In the genomic region with DNA sequence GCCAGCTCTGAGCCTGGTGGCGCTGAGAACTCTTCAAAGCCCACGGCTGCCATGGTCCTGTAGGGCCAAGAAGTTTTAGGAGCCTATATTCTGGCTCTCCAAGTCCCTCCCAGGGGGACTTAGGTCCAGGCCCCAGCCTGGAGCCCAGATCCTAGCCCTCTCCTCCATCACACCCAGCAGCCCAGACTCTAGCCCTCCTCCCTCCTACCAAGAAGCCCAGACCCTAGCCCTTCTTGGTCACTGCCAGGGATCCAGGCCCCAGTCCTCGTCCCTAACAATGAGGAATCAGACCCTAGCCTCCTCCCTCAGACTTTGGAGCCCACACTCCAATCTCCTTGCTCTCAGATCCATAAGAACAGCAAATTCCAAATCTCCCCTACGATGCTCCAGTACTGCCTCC, we compare ENCODE assay signal across 8 mouse cellular contexts. TPM values are rescaled to one million over a fixed set of nuclear protein-coding genes. Genes with fewer than 3 reads are reported as not detected.
DNase-seq lines count a peak whose midpoint lies in the region; ATAC-seq and TF ChIP-seq lines count a peak whose summit lies in the region.

No protein-coding gene starts in this region.

- no peak for TF ChIP-seq CTCF in lung, postnatal 0 days (IDR thresholded peaks at IDR 0.05)

- H3K9me3 ChIP-seq in lung, postnatal 0 days (ENCODE audit: low read length), result no peaks in the 10 kb centered on the region
- H3K9me3 ChIP-seq in forebrain, embryonic 10.5 days, result no peaks in the 10 kb centered on the region
- no peaks in the 10 kb centered on the region for H3K9me3 ChIP-seq in limb, embryonic 10.5 days (replicated peaks)
- no peaks in the 10 kb centered on the region for H3K9me3 ChIP-seq in neural tube, embryonic 15.5 days (replicated peaks)

- peak overlapping the region; percentile 76 for H3K4me2 ChIP-seq in lung, postnatal 0 days (replicated peaks; ENCODE audit: low read depth, low read length)
- peak overlapping the region; percentile 99 for H3K4me2 ChIP-seq in neural tube, embryonic 15.5 days

- ATAC-seq in lung, postnatal 0 days, result no peak
- ATAC-seq in neural tube, embryonic 15.5 days (ENCODE audit: low FRiP score), result peak; percentile 51

- WGBS in lung, postnatal 0 days, result 27% methylated on average over 4 of the region's 4 CpGs
- 26% methylated on average over 4 of the region's 4 CpGs for WGBS in forebrain, embryonic 10.5 days
- 34% methylated on average over 4 of the region's 4 CpGs for WGBS in limb, embryonic 10.5 days
- WGBS in neural tube, embryonic 15.5 days, result 28% methylated on average over 4 of the region's 4 CpGs

- no peak for TF ChIP-seq EP300 in lung, postnatal 0 days (IDR thresholded peaks at IDR 0.05)

- peaks cover 11% of the 10 kb centered on the region; the same call in 1 of the 2 replicates for H3K4me1 ChIP-seq in lung, postnatal 0 days (ENCODE audit: insufficient read depth, low read depth, low read length)
- peaks cover 22% of the 10 kb centered on the region for H3K4me1 ChIP-seq in forebrain, embryonic 10.5 days
- H3K4me1 ChIP-seq in limb, embryonic 10.5 days, result peaks cover 17% of the 10 kb centered on the region
- H3K4me1 ChIP-seq in neural tube, embryonic 15.5 days, result peaks cover 34% of the 10 kb centered on the region

- no peaks in the 10 kb centered on the region for H3K36me3 ChIP-seq in lung, postnatal 0 days (ENCODE audit: insufficient read depth, low read length)
- H3K36me3 ChIP-seq in forebrain, embryonic 10.5 days (replicated peaks), result peaks cover 55% of the 10 kb centered on the region
- peaks cover 64% of the 10 kb centered on the region for H3K36me3 ChIP-seq in limb, embryonic 10.5 days
- H3K36me3 ChIP-seq in neural tube, embryonic 15.5 days, result peaks cover 36% of the 10 kb centered on the region

- H3K4me3 ChIP-seq in lung, postnatal 0 days (ENCODE audit: low read depth, low read length), result peak overlapping the region; percentile 65
- H3K4me3 ChIP-seq in forebrain, embryonic 10.5 days, result peak overlapping the region; percentile 77
- peak overlapping the region; percentile 75 for H3K4me3 ChIP-seq in limb, embryonic 10.5 days
- peak overlapping the region; percentile 74 for H3K4me3 ChIP-seq in neural tube, embryonic 15.5 days (replicated peaks)

- H3K27ac ChIP-seq in lung, postnatal 0 days (ENCODE audit: low read length), result peak overlapping the region; percentile 94
- H3K27ac ChIP-seq in forebrain, embryonic 10.5 days, result peak overlapping the region; percentile 88
- peak overlapping the region; percentile 85 for H3K27ac ChIP-seq in limb, embryonic 10.5 days
- H3K27ac ChIP-seq in neural tube, embryonic 15.5 days (replicated peaks), result peak overlapping the region; percentile 92

- no peaks in the 10 kb centered on the region for H3K27me3 ChIP-seq in lung, postnatal 0 days (replicated peaks; ENCODE audit: insufficient read depth, low read length)
- H3K27me3 ChIP-seq in forebrain, embryonic 10.5 days (ENCODE audit: poor library complexity, severe bottlenecking), result no peaks in the 10 kb centered on the region
- no peaks in the 10 kb centered on the region for H3K27me3 ChIP-seq in limb, embryonic 10.5 days (ENCODE audit: low read depth, poor library complexity, severe bottlenecking)
- H3K27me3 ChIP-seq in neural tube, embryonic 15.5 days (replicated peaks), result no peaks in the 10 kb centered on the region

- peak overlapping the region; percentile 69 for H3K9ac ChIP-seq in lung, postnatal 0 days (replicated peaks; ENCODE audit: low read depth)
- H3K9ac ChIP-seq in neural tube, embryonic 15.5 days (replicated peaks), result peak overlapping the region; percentile 79

- DNase-seq in lung, postnatal 0 days (ENCODE audit: low spot score), result no peak
- DNase-seq in lung, postnatal 36 days, result no peak
- DNase-seq in forebrain, embryonic 10.5 days (ENCODE audit: extremely low spot score, low spot score), result no peak
- no peak for DNase-seq in limb, embryonic 10.5 days (ENCODE audit: low spot score)
- no peak for DNase-seq in adrenal gland, adult 18-20 months (ENCODE audit: low spot score in 2 of 2)
- no peak for DNase-seq in spleen, postnatal 36 days (ENCODE audit: low spot score in 2 of 2)
- DNase-seq in kidney, adult 11 months, result no peak

RNA-seq across cellular contexts. Expression of gene Tfpt, which starts 0.7 kb away (rescaled TPM):
- 16.3 and 16.7 TPM in 2 replicates for polyA plus RNA-seq in lung, postnatal 0 days (2015; fragmentation: Nextera tagmentation; extraction: Ambion mirVana)
- 29.0 and 30.8 TPM in 2 replicates for polyA plus RNA-seq in forebrain, embryonic 10.5 days (2016; fragmentation: Nextera tagmentation; extraction: Ambion mirVana)
- 33.3 and 36.0 TPM in 2 replicates for polyA plus RNA-seq in limb, embryonic 10.5 days (2016; fragmentation: Nextera tagmentation; extraction: Ambion mirVana)
- 34.6 and 39.7 TPM in 2 replicates for polyA plus RNA-seq in neural tube, embryonic 15.5 days (2015; fragmentation: Nextera tagmentation; extraction: Ambion mirVana)
- total RNA-seq in adrenal gland, adult 18-20 months (2021), result 10 to 100 TPM; 19.0 to 27.7 TPM

RNA-seq across cellular contexts. Expression of gene Prpf31, which starts 0.8 kb away (rescaled TPM):
- polyA plus RNA-seq in lung, postnatal 0 days (2015; fragmentation: Nextera tagmentation; extraction: Ambion mirVana), result 36.6 and 39.0 TPM in 2 replicates
- 190 and 191 TPM in 2 replicates for polyA plus RNA-seq in forebrain, embryonic 10.5 days (2016; fragmentation: Nextera tagmentation; extraction: Ambion mirVana)
- polyA plus RNA-seq in limb, embryonic 10.5 days (2016; fragmentation: Nextera tagmentation; extraction: Ambion mirVana), result 181 and 186 TPM in 2 replicates
- polyA plus RNA-seq in neural tube, embryonic 15.5 days (2015; fragmentation: Nextera tagmentation; extraction: Ambion mirVana), result 85.9 and 93.1 TPM in 2 replicates
- total RNA-seq in adrenal gland, adult 18-20 months (2021), result 10 to 100 TPM; 34.4 to 37.6 TPM

RNA-seq across cellular contexts. Expression of gene Ndufa3, which starts 11.9 kb away (rescaled TPM):
- 443 and 505 TPM in 2 replicates for polyA plus RNA-seq in lung, postnatal 0 days (2015; fragmentation: Nextera tagmentation; extraction: Ambion mirVana)
- polyA plus RNA-seq in forebrain, embryonic 10.5 days (2016; fragmentation: Nextera tagmentation; extraction: Ambion mirVana), result 363 and 367 TPM in 2 replicates
- 360 and 392 TPM in 2 replicates for polyA plus RNA-seq in limb, embryonic 10.5 days (2016; fragmentation: Nextera tagmentation; extraction: Ambion mirVana)
- 535 and 605 TPM in 2 replicates for polyA plus RNA-seq in neural tube, embryonic 15.5 days (2015; fragmentation: Nextera tagmentation; extraction: Ambion mirVana)
- total RNA-seq in adrenal gland, adult 18-20 months (2021), result 100 to 1,000 TPM; 743 to 913 TPM

RNA-seq across cellular contexts. Expression of gene Oscar, which starts 13.1 kb away (rescaled TPM):
- 0.11 and 0.14 TPM in 2 replicates for polyA plus RNA-seq in lung, postnatal 0 days (2015; fragmentation: Nextera tagmentation; extraction: Ambion mirVana)
- 0.09 TPM in 1 of 2 replicates, not detected in the other for polyA plus RNA-seq in forebrain, embryonic 10.5 days (2016; fragmentation: Nextera tagmentation; extraction: Ambion mirVana)
- not detected in 2 replicates for polyA plus RNA-seq in limb, embryonic 10.5 days (2016; fragmentation: Nextera tagmentation; extraction: Ambion mirVana)
- 0.38 and 0.84 TPM in 2 replicates for polyA plus RNA-seq in neural tube, embryonic 15.5 days (2015; fragmentation: Nextera tagmentation; extraction: Ambion mirVana)
- total RNA-seq in adrenal gland, adult 18-20 months (2021), result under 1 TPM; 0.22 to 0.30 TPM

RNA-seq across cellular contexts. Expression of gene Cnot3, which starts 16.0 kb away (rescaled TPM):
- polyA plus RNA-seq in lung, postnatal 0 days (2015; fragmentation: Nextera tagmentation; extraction: Ambion mirVana), result 23.9 and 24.4 TPM in 2 replicates
- 72.9 and 76.6 TPM in 2 replicates for polyA plus RNA-seq in forebrain, embryonic 10.5 days (2016; fragmentation: Nextera tagmentation; extraction: Ambion mirVana)
- 80.3 and 94.7 TPM in 2 replicates for polyA plus RNA-seq in limb, embryonic 10.5 days (2016; fragmentation: Nextera tagmentation; extraction: Ambion mirVana)
- polyA plus RNA-seq in neural tube, embryonic 15.5 days (2015; fragmentation: Nextera tagmentation; extraction: Ambion mirVana), result 36.4 and 43.0 TPM in 2 replicates
- 10 to 100 TPM; 52.8 to 53.6 TPM for total RNA-seq in adrenal gland, adult 18-20 months (2021)
